Mouse (Mus musculus): ENCODE measurements around the gene Pak7. TPM values are rescaled to one million over a fixed set of nuclear protein-coding genes. Genes with fewer than 3 reads are reported as not detected.
A peak's percentile ranks its signal among the peaks of the same experiment; 100 is the strongest.
"Not testable (repeated sequence)": the region's sequence is repeated elsewhere in the genome, so short reads cannot be mapped to it uniquely, and the experiment has no call there.

The Pak7 gene
- total RNA-seq (2021): 10 to 100 TPM; 44.1 to 61.4 TPM

DNA sequence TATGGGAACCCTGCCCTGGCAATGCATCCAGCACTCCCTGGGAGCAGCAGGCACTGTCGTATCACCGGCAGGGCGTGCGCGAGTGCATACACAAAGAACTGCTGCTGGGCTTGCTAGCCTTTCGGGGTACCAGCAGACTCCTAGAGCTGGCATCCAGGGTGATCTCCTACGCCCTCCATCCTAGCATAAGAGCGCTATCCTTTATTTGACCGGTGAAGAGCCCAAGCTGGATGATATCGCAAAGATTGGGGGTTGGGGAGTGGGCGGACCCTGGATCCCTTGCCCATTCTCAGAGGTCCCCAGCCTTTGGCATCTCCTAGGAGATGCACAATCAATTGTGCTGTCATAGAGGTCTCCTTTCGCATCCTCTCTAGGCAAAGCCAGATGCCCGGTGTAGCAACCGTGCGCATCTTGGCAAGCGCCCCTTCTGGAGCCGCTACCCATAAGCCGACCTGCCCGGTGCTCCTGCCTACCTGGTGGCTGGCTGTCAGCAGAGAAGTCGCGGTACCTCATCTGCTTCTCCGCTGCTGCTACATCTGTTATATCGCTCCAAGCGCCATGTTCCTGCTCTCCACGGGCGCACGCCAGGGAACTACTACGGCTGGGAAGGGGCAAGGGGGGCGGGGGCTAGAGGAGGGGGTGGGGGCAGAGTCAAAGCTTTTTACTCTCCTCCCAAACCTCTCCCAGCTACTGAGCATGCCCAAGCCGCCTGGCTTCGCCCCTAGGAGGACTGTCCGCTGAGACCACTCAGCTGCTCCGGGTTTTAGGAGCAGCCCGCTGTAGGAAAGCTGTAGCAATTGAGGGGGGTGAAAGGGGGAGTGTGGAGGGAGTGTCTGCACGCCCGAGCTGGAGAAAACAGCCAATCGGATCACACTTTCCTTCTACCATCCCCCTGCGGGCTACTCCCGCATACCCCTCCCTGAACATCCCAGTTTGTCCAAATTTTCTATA is at the start of gene Pak7:
Pak7 (minus strand) TSS at position 787 of the 951 bp plus-strand sequence.
- intact Hi-C loops (cut with DNase I): loop anchor here (5.0 kb wide), 2 partner anchors 60 to 235 kb away; no protein-coding TSS in a partner anchor
- DNase-seq (ENCODE audit: low spot score in 2 of 2): peak; percentile 76 to 81

DNA sequence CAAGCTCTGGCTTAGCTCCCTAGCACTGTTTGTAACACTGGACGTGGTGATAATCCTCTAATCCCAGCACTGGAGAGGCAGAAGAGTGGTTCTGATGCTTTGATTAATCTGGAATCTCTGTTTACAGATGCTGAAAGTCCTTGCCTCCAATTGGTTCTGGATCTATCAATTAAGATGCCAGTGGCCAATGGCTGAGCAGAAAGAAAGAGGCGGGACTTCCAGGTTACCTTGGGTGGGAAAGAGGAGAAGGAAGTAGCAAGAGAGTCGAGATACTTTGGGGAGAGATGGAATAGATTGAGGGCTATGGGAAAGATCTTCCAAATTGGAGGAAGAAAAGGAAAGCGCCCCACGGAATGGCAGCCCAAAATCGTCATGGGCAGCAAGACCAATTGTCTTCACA is 37.8 kb upstream of the Pak7 start:
- intact Hi-C loops (cut with DNase I): no loop called here

DNA sequence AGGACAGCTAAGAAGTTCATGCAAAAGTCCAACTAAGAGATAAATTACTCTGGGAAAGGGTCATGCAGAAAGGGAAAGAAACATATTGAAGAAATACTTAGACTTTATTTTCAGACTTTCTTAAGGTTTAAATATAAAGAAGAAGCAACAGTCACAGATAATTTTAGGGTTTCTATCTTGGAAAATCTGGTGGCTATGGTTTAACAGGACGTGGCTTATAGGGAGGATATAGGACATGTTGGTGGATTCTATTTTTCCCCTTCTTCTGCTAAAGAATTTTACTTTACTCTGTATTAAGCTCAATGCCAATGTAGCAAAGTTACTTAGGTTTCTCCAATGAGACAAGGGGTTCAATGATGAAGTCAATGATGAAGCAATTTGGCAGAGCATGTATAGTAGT is 31.8 kb upstream of the Pak7 start:
- intact Hi-C loops (cut with DNase I): no loop called here
- DNase-seq (ENCODE audit: low spot score in 2 of 2): no peak

More for the DNA sequence above, 37.8 kb upstream of the Pak7 start:
- no peak for DNase-seq (ENCODE audit: low spot score in 2 of 2)

DNA sequence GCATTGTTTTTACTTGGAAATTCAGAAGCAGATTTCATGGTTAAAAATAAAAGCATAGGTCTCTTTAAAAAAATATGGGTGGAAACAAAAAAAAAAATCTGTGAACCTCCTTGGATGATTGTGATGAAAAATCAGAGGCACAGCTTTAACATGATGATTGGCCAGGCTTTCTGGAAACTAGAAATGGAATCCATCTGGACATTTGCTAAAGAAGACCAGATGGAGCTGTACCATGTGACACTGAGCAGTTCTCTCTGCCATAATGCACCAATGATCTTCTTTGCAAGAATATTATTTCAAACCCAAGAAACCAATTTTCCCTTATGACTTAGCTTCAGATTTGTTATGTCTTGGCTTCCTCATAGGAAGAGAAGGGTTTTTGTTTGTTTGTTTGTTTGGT is 28.6 kb upstream of the Pak7 start:
- no peak for DNase-seq (ENCODE audit: low spot score in 2 of 2)
- intact Hi-C loops (cut with DNase I): no loop called here

DNA sequence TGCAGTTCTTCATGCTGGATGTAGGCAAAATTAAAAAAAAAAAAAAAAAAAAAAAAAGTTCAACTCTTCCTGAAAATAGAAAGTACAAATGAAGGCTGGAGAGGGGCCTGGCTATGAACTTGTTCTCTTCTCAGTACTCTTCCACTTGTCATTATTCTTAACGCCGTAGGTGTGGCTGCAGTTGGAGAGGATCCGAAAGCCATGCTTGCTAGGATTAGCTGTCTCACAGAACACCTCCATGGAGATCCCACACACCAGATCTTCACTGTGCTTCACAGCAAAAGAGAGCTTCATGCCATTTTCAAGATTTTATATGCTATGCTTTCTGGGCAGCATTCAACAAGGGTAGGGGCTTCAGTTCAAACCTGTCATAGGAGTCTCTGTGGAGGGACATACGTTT is 14.8 kb upstream of the Pak7 start:
- DNase-seq (ENCODE audit: low spot score in 2 of 2): peak in 1 of 2 experiments; percentile 40
- intact Hi-C loops (cut with DNase I): no loop called here

DNA sequence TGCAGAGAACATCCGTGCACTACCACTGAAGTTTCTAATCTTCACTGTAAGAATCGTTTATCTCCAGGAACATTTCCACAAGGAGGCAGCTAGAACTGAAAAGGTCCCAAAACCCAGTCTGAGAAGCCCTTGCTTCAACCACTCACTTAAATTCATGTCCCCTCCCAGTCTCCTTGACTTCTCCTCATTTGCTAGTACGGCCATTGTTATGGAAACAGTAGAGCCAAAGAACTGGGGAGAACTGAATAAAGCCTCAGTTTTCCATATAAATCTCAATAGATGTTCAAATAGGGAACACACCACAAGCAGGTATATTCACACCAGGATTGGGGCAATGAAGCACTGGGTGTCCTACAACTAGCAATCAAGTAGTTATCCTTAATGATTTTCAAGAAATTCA is 12.4 kb downstream of the Pak7 start:
- DNase-seq (ENCODE audit: low spot score in 2 of 2): no peak

DNA sequence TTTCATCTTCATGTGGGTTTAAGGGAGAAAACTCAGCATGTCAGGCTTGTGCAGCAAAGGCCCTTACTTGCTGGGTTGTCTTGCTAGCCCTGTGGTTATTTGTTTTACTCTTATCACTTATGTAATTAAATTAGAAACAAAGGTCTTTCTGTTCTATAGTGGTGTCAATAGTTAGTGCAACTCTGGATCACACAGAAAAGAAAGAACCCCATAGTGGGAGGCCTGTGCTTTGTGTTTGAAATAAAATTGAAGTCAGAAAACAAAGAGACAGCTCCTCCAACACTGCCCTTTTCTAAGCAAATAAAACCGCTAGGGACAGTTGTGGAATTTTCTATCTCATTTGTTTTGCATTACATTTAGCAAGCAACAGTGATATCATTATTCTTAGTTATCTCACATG is 15.4 kb downstream of the Pak7 start:
- intact Hi-C loops (cut with DNase I): no loop called here
- no peak for DNase-seq (ENCODE audit: low spot score in 2 of 2)

More for the DNA sequence above, 12.4 kb downstream of the Pak7 start:
- intact Hi-C loops (cut with DNase I): no loop called here

DNA sequence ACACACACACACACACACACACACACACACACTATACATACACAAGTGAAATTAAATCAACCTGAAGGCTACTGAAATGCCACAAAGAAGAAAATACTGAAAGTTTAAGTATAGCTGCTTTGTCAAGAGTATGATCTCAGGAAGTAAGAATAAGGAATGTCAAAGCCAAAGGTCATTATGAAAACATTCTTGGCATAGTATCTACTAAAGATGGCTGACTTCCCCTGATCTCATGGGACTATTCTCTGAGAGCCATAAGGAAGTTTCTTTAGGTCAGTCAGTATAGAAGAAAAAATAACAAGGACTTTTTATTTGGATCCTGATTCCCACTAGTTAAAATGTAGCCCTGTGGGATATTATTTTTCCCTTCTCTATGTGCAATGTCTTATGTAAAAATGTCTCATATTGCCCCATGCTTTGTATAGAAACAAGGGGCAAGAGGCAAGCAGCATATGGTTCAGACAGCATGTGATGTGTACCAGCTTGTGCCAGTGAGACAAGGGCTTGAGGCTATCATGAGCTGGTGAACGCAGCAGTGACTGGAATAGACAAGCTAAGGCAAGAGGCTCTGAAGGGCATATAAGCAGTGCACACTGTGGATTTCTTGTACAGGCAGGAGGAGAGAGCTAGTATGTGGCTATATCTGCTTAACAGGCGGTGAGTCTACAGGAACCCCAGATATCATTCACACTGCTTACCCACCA is 36.2 kb downstream of the Pak7 start:
- intact Hi-C loops (cut with DNase I): no loop called here
- no peak for DNase-seq (ENCODE audit: low spot score in 2 of 2)

DNA sequence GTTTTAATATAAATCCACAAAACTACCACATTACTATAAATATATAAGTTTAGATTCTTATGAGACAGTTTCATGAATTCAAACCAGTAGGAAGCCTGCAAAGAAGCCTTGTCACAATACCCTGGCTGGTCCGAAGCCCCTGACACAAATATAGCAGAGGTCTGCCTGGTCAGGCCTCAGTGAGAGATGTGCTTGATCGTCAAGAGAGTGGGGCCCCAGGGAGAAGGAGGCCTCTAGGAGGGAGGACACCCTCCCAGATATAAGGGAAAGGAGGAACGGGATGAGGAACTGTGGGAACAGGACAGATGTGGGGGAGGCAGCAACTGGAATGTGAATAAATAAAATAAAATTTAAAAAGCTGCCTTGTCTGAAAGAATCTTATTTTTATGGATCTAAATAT is 37.3 kb downstream of the Pak7 start:
- no peak for DNase-seq (ENCODE audit: low spot score in 2 of 2)
- intact Hi-C loops (cut with DNase I): no loop called here

DNA sequence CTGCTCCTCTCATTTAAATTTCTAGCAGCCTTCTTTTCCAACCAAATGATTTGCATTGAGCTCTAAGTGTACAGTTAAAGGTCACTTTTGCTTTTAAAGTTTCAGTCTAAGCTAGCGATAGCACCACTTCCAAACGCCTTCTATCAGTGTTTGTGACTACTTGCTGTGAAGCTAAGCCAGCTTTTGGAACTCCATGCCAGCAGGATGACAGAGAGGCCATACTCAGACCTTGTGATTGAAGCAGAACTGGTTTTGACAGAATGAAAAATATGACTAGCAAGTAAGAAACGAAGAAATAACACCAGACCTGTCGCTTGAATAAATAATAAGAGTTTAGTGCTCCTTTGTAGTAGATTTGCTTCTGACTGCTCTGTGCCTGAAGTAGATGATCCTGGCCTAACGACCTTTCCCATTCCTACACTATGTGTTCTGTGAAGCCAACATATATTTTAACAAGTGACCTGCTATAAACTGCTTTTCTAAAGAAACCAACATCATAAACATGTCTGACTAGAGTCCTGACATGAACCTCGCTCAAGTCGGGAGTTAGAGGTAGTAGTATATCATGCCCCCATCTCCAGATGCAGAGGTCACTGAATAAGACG is 38.0 kb downstream of the Pak7 start:
- intact Hi-C loops (cut with DNase I): no loop called here
- DNase-seq (ENCODE audit: low spot score in 2 of 2): no peak

DNA sequence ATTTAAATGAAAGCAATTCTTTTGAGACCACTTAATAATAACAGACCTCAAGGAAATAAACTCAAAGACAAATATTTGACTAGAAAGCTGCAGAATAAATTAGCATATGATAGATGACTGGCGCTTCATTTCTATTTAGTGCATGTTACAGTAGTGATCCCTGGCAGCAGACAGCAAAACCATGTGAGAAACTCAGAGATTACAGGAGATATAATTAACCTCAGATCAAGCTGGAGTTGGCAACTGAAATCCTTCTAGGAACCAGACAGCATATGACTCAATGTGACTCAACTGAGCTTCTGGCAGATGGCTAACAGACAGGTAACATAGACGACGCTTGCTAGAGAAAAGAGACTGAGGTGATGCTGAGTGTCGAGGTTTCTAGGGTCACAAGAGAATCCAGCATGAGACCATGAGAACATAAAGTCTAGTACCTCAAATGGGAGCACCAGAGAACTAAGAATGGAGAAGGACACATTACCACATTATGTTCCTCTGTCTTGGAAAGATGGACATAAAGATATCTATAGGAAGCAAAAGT is 43.5 kb downstream of the Pak7 start:
- intact Hi-C loops (cut with DNase I); DNase-seq (ENCODE audit: low spot score in 2 of 2): not testable (repeated sequence)

DNA sequence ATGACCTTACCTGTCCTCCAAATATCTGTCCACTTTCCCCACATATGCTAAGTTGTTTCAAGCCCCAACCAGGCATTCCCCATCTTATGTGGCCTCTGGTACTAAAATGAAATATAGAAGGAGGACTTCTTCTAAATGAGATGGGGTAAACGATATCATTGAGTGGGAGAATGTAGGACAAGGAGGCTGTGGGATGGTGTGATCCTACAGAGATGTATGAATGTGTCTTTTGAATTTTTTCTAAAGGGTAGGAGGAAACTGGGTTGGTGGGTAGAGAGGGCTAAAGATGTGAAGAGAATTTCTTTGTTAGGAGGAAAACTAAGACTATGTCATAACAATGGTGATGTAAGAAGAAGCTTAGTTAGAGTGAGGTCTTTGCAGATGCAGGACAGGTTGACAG is 57.8 kb downstream of the Pak7 start:
- DNase-seq (ENCODE audit: low spot score in 2 of 2): no peak
- intact Hi-C loops (cut with DNase I): no loop called here

DNA sequence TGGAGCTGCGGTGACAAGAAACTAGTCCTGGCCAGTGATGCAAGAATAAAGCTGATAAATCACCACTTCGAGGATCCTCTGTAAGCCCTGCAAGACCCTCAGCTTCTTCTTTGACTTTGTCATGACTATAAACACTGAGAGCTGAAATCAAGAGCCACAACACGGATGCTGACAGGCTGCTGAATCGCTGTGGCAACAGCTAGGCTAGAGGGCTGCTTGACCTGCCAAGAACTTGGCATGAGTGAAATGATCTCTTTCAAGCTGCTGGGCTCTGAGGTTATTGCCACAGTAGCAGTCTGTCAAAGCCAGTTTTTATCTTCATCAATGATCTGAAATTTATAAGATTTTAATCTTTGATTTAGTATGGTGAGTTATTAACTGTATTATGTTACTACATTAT is 62.1 kb downstream of the Pak7 start:
- intact Hi-C loops (cut with DNase I): no loop called here
- no peak for DNase-seq (ENCODE audit: low spot score in 2 of 2)

DNA sequence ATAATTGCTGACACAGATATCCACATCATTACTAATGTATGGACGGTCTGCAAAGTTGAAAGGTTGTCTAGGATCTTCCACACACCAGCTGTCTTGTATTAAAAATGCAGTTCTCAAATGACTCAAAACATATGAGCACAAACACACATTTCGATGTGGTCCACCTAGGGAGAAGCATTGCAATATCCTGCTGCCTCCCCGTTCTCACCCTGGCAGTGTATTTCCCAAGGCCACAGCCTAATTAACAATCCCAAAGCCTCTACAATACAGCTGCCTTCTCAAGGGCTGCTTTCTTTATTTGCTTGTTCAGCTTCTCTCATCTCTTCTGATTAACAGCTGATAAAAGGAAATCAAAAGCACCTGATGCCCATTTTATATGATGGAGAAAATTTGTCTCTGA is 78.5 kb downstream of the Pak7 start:
- no peak for DNase-seq (ENCODE audit: low spot score in 2 of 2)
- intact Hi-C loops (cut with DNase I): no loop called here

DNA sequence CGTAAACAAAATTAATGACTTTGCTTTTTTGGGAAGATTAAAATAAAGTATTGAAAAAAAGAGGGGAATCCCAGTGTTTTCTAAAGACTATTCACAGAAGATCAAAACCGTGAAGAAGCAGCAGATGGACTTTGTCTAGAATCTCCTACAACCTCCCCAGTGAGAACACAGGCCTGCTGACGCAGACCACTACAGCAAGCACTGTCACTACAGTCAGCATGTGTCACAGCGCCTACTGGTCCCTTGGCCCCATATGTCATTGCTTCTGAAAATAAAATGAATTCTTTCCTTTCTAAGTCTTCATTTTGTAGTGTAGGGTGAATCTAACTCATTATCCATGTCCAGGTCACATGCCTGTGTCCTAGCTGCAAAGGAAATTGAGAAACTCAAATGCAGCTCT is 79.0 kb downstream of the Pak7 start:
- no peak for DNase-seq (ENCODE audit: low spot score in 2 of 2)
- intact Hi-C loops (cut with DNase I): no loop called here

DNA sequence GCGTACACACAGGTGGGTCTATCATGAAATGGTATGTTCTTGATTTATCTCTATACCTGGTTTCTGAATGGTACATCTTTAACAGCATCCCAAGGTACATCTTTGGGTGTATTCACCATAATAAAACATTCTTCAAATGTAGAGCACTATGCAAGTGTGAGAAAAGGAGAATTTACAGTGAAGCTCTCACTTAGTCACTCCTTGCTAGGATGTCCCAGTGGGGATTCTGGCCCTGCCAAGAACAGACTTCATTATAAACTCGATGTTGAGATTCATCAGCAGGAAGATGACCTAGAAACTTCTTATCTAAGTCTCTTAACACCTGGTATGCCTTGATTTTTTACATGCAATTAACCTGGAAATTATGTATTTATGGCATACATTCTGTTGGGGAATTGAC is 85.6 kb downstream of the Pak7 start:
- no peak for DNase-seq (ENCODE audit: low spot score in 2 of 2)
- intact Hi-C loops (cut with DNase I): no loop called here

DNA sequence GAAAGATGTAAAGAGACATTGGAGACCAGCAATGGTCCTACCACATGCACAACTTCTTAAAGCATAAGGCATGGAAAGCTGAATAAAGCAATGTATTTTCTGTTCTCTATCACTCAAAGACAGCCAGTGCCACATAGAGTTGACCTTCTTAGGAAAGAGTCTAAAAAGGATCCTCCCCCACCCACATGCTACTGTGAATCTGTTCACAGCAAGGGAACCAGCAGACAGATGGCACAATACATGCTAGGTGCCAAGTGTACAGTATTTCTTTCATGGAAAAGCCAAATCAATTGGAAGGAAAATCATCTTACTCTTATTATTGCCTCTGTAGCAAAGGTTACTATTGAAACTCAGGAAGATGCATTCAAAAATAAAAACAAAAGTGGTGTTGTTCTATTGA is 86.4 kb downstream of the Pak7 start:
- intact Hi-C loops (cut with DNase I): no loop called here

DNA sequence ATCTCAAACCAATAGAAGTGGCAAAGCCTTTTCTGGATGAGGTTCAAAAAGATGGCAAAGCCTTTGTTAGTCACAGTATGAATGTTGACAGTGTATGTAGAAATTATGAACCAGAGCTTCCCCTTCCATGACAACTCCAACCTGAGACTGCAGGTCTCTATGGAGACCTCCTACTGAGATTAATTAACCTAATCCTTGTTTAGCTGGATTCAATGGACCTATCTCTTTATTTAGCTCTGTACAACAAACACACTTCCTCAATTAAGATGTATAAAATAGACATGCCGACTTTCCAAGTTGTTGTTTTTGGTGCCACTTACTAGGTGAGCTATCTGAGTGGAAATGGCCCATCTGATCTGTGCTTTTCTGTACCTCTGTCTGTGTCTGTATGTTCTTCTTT is 90.4 kb downstream of the Pak7 start:
- intact Hi-C loops (cut with DNase I): no loop called here
- DNase-seq (ENCODE audit: low spot score in 2 of 2): no peak

More for the DNA sequence above, 86.4 kb downstream of the Pak7 start:
- DNase-seq (ENCODE audit: low spot score in 2 of 2): peak; percentile 14 to 18

DNA sequence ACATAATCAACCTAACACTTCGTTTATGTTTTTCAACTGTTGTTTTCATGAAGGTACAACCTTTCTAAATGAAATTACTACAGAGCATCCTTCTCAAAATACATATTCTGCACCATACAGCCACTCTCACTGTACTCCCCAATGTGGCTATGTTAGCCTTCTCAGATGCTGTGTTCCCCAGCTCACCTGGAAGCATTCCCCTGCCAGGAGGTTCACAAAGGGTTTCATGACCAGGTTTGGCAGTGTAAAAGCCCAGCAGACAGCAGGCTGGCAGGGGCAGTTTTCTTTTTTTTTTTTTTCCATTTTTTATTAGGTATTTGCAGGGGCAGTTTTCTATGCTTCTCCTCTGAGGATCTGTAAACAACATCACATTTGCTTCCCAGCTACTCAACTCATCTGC is 105.7 kb downstream of the Pak7 start:
- DNase-seq (ENCODE audit: low spot score in 2 of 2): no peak
- intact Hi-C loops (cut with DNase I): no loop called here

DNA sequence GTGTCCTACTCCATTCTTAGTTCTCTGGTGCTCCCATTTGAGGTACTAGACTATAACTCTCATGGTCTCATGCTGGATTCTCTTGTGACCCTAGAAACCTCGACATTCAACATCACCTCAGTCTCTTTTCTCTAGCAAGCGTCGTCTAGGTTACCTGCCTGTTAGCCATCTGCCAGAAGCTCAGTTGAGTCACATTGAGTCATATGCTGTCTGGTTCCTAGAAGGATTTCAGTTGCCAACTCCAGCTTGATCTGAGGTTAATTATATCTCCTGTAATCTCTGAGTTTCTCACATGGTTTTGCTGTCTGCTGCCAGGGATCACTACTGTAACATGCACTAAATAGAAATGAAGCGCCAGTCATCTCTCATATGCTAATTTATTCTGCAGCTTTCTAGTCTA is 145.8 kb downstream of the Pak7 start:
- intact Hi-C loops (cut with DNase I); DNase-seq (ENCODE audit: low spot score in 2 of 2): not testable (repeated sequence)

Measured in left cerebral cortex, postnatal 36 days (tissue).